Mouse (Mus musculus) thymus, postnatal 25 days (tissue): ENCODE measurements around the gene Try5.
"Not testable (repeated sequence)": the region's sequence is repeated elsewhere in the genome, so short reads cannot be mapped to it uniquely, and the experiment has no call there.

ENCODE experiments used
- DNase-seq: peaks from one replicate; pipeline ENCODE4 v3.0.0; 2022

Try5 gene

GRCm38 (mm10) chr6:41316741-41317140 lies at the start of gene Try5:
TSS of gene Try5 (minus strand) at chr6:41316841.
- DNase-seq = not testable (repeated sequence)

GRCm38 (mm10) chr6:41353932-41354331 lies 37.3 kb upstream of the Try5 start, which contains the start of gene Try10:
TSS of gene Try10 (plus strand) at chr6:41354105.
- no peak for DNase-seq

- DNase-seq = no peak
Measured at GRCm38 (mm10) chr6:41301969-41302368, 14.7 kb downstream of the Try5 start, which contains the start of gene Try4. TSS of gene Try4 (plus strand) at chr6:41302269.

- DNase-seq = no peak
Measured at GRCm38 (mm10) chr6:41298255-41298654, 18.4 kb downstream of the Try5 start.

GRCm38 (mm10) chr6:41266140-41266539 lies 50.5 kb downstream of the Try5 start:
- no peak for DNase-seq

- no peak for DNase-seq
Measured at GRCm38 (mm10) chr6:41262796-41263195, 53.8 kb downstream of the Try5 start.
